Mouse (Mus musculus): ENCODE measurements around the gene Gm49510. TPM values are rescaled to one million over a fixed set of nuclear protein-coding genes. Genes with fewer than 3 reads are reported as not detected.

The Gm49510 gene
- total and polyA plus RNA-seq, 3 experiments, result 0.17 to 0.27 TPM; not detected in 1

GRCm38 (mm10) chr15:78899740-78900584 is 495 bp downstream of the Gm49510 start, which contains the start of gene Sh3bp1 (continued):
- TF ChIP-seq POLR2AphosphoS2 (IDR thresholded peaks at IDR 0.05; ENCODE audit: low read length), result no peak
- no peak for TF ChIP-seq ZMIZ1 (IDR thresholded peaks at IDR 0.05; ENCODE audit: low read depth, low read length)
- TF ChIP-seq BHLHE40 (IDR thresholded peaks at IDR 0.05; ENCODE audit: borderline replicate concordance, low read depth, low read length), result no peak
- no peak for TF ChIP-seq RAD21 (IDR thresholded peaks at IDR 0.05; ENCODE audit: low read depth, low read length)
- peak; percentile 46; the same call in 1 of the 2 replicates for TF ChIP-seq NELFE (IDR thresholded peaks at IDR 0.05; ENCODE audit: low read depth, low read length)
- no peak for TF ChIP-seq UBTF (IDR thresholded peaks at IDR 0.05; ENCODE audit: borderline replicate concordance, insufficient read depth, low read depth, low read length)
- TF ChIP-seq MEF2A (IDR thresholded peaks at IDR 0.05; ENCODE audit: extremely low read depth, insufficient replicate concordance, low read depth, low read length, poor library complexity, severe bottlenecking), result no peak
- TF ChIP-seq SMC3 (IDR thresholded peaks at IDR 0.05; ENCODE audit: low read depth, low read length), result no peak
- 0 out of 2 replicates have a peak, but pooled peaks have one; percentile 6 for TF ChIP-seq MAX (IDR thresholded peaks at IDR 0.05; ENCODE audit: low read length)
- TF ChIP-seq USF1 (IDR thresholded peaks at IDR 0.05; ENCODE audit: low read depth, low read length), result no peak
- no peak for TF ChIP-seq KAT2A (conservative IDR thresholded peaks at IDR 0.05; ENCODE audit: low read depth, low read length)
- no peak; the same call in 1 of the 2 replicates for TF ChIP-seq MAZ (IDR thresholded peaks at IDR 0.05; ENCODE audit: low read depth, low read length)
- TF ChIP-seq ETS1 (IDR thresholded peaks at IDR 0.05; ENCODE audit: low read depth, low read length), result no peak

GRCm38 (mm10) chr15:78900585-78901421 is 1.3 kb downstream of the Gm49510 start:
- Histone ChIP-seq H3K4me1 (ENCODE audit: control insufficient read depth in 1 of 2, insufficient read depth in 2 of 2, low read length in 2 of 2) (peaks cover 11 to 24% of the 10 kb centered on the region in 2 experiments), H3K4me3 (ENCODE audit: control insufficient read depth in 1 of 2, insufficient read depth in 1 of 2, low read depth in 2 of 2, low read length in 2 of 2) (peak overlapping the region; percentile 93 to 97), H3K9me3 (replicated peaks; ENCODE audit: insufficient read depth, low read length) (no peaks in the 10 kb centered on the region), H3K9ac (ENCODE audit: control insufficient read depth, low read depth, low read length, poor library complexity, severe bottlenecking) (peak overlapping the region; percentile 91), H3K79me2 (ENCODE audit: control insufficient read depth, insufficient read depth, low read length, poor library complexity) (peaks cover 12% of the 10 kb centered on the region), H3K27ac (ENCODE audit: control insufficient read depth, low read depth, low read length) (peak overlapping the region; percentile 56), H3K27me3 (ENCODE audit: control insufficient read depth in 1 of 2, insufficient read depth in 2 of 2, low read length in 2 of 2) (no peaks in the 10 kb centered on the region), H3K36me3 (ENCODE audit: control insufficient read depth in 1 of 2, insufficient read depth in 2 of 2, low read length in 2 of 2) (peaks cover 0 to 15% of the 10 kb centered on the region in 2 experiments; a peak in 2 of 4 replicates)
- 0 out of 4 replicates have a peak, but pooled peaks of 1 of the 2 experiments have one; percentile 9 for TF ChIP-seq POLR2A (IDR thresholded peaks at IDR 0.05; ENCODE audit: control insufficient read depth in 1 of 2, insufficient read depth in 1 of 2, low read depth in 1 of 2, low read length in 2 of 2, poor library complexity in 1 of 2)
- TF ChIP-seq E2F4 (IDR thresholded peaks at IDR 0.05; ENCODE audit: borderline replicate concordance, low read depth, low read length), result no peak
- TF ChIP-seq SMC3 (IDR thresholded peaks at IDR 0.05; ENCODE audit: low read depth, low read length), result no peak
- TF ChIP-seq MXI1 (IDR thresholded peaks at IDR 0.05; ENCODE audit: low read depth, low read length), result peak; percentile 11; the same call in 1 of the 2 replicates
- DNase-seq (ENCODE audit: low read depth, low spot score), result no peak

Measured in MEL (cell line).